Mouse (Mus musculus): ENCODE measurements around the gene Diablo. TPM values are rescaled to one million over a fixed set of nuclear protein-coding genes. Genes with fewer than 3 reads are reported as not detected.

Gene Diablo
- 54.2 TPM for polyA plus RNA-seq (2012; fragmentation: generic; extraction: Trizol)

DNA sequence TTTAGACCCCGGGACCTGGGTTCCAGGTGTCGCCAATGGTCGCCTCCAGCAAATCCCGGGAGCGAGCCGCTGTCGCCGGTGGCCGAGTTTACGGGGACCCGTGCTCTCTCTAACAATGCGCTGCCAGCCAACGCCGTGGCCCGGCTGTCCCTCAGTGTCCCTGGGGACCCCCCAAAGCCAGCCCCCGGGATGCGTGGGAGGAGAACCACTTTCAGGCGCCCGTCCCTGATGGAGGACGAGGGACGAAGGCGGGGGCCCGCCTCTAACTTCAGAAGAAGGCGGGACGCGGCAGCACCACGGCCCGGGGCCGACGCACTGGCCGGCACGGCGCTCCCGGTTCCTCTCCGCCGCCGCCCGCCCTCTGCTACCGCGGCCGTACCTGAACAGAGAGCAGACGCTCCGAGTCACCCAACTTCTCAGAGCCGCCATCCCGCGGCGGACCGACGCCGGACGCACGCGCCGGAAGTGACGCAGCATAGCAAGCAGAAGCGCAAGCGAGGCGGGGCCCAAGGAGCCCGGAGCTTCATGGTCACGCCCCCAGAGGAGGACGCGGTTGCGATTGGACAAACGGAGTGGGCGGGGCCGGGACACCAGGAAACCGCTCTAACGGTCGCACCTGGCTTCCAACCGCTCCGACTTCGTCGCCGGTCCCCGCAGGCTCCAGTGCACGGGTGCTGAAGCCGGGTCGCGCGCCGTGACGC is at the start of gene Diablo:
Gene Diablo (minus strand): TSS at position 485 of the 701 bp plus-strand sequence.
- Histone ChIP-seq H3ac (ENCODE audit: control insufficient read depth, insufficient read length) (peak within 1 kb of the TSS; percentile 75), H3K4me2 (ENCODE audit: low read depth) (peak within 1 kb of the TSS; percentile 98), H3K36me3 (ENCODE audit: control insufficient read depth, insufficient read depth) (no peaks in the 10 kb centered on the region), H3K79me2 (ENCODE audit: control insufficient read depth, insufficient read depth) (peaks cover 10% of the 10 kb centered on the region), H3K27me3 (ENCODE audit: control insufficient read depth, insufficient read depth, insufficient read length) (no peaks in the 10 kb centered on the region), H3K4me3 (peak within 1 kb of the TSS; percentile 45)
- TF ChIP-seq TCF3 (IDR thresholded peaks at IDR 0.05; ENCODE audit: insufficient read length, low read depth) = no peak
- TF ChIP-seq REST (IDR thresholded peaks at IDR 0.05; ENCODE audit: insufficient read depth, insufficient read length) = no peak
- TF ChIP-seq POLR2AphosphoS2 (IDR thresholded peaks at IDR 0.05; ENCODE audit: insufficient read length, low read depth) = peak; percentile 80
- TF ChIP-seq MYOG (IDR thresholded peaks at IDR 0.05; ENCODE audit: control insufficient read depth in 1 of 3, insufficient read depth in 1 of 3, insufficient read length in 2 of 3, low read depth in 2 of 3) = no peak
- TF ChIP-seq CEBPB (IDR thresholded peaks at IDR 0.05; ENCODE audit: insufficient read depth, poor library complexity, severe bottlenecking) = no peak
- peak in 1 of 3 experiments; percentile 57 for TF ChIP-seq MYOD1 (IDR thresholded peaks at IDR 0.05; ENCODE audit: control insufficient read depth in 1 of 3, insufficient read length in 2 of 3, low read depth in 2 of 3)
- TF ChIP-seq TCF12 (IDR thresholded peaks at IDR 0.05; ENCODE audit: insufficient read depth, poor library complexity, severe bottlenecking) = no peak
- TF ChIP-seq POLR2A (IDR thresholded peaks at IDR 0.05; ENCODE audit: insufficient read length, low read depth) = peak; percentile 94
- no peak for TF ChIP-seq E2F4 (IDR thresholded peaks at IDR 0.05; ENCODE audit: insufficient read depth)
- TF ChIP-seq MAX (IDR thresholded peaks at IDR 0.05; ENCODE audit: low read depth) = no peak
- no peak for TF ChIP-seq USF1 (IDR thresholded peaks at IDR 0.05; ENCODE audit: low read depth)
- peak; percentile 15 for TF ChIP-seq SRF (IDR thresholded peaks at IDR 0.05; ENCODE audit: control insufficient read depth, insufficient read length, low read depth)

DNA sequence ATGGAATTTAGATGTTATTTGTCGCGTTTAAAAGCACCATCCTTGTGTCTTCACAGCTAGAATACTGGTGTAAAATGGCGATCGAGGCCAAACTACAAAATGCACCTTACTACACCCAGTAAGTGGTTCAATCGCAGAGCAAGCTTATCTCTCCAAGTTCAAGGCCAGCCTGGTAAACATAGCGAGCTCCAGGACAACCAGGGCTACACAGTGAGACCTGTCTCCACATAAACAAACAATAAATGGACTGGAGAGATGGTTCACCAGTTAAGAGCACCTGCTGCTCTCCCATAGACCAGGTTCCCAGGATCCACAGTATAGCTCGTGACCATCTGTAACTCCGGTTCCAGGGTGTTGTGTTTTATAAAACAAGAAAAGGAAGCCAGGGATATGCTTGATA is 49.4 kb upstream of the Diablo start:
- peak overlapping the region; percentile 79 for H3ac ChIP-seq (ENCODE audit: control insufficient read depth, insufficient read length)
- H3K4me2 ChIP-seq (ENCODE audit: low read depth) = peak overlapping the region; percentile 65
- no peaks in the 10 kb centered on the region for H3K27me3 ChIP-seq (ENCODE audit: control insufficient read depth, insufficient read depth, insufficient read length)
- peaks cover 5% of the 10 kb centered on the region for H3K36me3 ChIP-seq (ENCODE audit: control insufficient read depth, insufficient read depth)
- TF ChIP-seq MYOG (IDR thresholded peaks at IDR 0.05; ENCODE audit: control insufficient read depth in 1 of 3, insufficient read depth in 1 of 3, insufficient read length in 2 of 3, low read depth in 2 of 3) = no peak
- TF ChIP-seq TCF12 (IDR thresholded peaks at IDR 0.05; ENCODE audit: insufficient read depth, poor library complexity, severe bottlenecking) = no peak
- no peak for TF ChIP-seq CEBPB (IDR thresholded peaks at IDR 0.05; ENCODE audit: insufficient read depth, poor library complexity, severe bottlenecking)
- no peak for TF ChIP-seq MAX (IDR thresholded peaks at IDR 0.05; ENCODE audit: low read depth)
- TF ChIP-seq E2F4 (IDR thresholded peaks at IDR 0.05; ENCODE audit: insufficient read depth) = no peak
- no peak for TF ChIP-seq REST (IDR thresholded peaks at IDR 0.05; ENCODE audit: insufficient read depth, insufficient read length)
- TF ChIP-seq USF1 (IDR thresholded peaks at IDR 0.05; ENCODE audit: low read depth) = no peak
- peaks cover 4% of the 10 kb centered on the region for H3K79me2 ChIP-seq (ENCODE audit: control insufficient read depth, insufficient read depth)
- H3K4me3 ChIP-seq = peak overlapping the region; percentile 43

DNA sequence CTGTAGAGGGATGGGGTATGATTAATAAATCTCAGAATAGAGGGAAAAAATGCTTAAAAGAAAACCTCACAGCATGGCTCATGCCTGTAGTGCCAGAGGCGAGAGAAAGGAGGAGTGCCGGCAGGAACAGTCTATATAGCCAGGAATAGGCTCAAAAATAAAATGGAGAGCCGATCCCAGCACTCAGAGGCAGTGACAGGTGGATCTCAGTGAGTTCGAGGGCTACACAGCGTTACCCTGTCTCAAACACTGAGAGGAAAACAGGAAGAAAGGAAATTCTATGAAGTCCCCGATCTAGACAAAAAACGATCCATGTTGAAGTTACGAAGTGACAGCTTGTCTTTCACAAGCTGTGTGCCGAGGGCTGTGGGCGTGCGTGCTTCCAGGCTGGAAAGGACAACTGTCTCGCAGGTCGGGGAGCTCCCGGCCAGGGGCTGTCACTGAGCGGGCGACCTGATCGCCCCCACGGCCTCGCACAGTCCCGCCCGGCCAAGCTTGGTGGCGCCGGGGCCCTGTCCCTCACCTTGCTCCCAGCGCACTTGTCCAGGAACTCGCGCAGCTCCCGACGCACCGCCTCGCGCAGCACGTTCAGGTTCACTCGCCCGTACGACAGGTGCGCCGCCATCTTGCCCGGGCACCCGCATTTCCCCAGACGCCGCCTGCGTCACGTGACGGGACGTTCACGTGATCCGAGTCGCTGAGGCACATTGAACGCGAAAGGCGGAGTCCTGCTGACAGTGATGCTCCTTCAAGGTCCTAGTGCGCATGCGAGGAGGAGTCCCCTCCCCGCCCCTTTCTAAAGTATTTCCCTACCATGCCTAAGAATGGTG is 48.6 kb upstream of the Diablo start, which contains the start of gene Vps33a:
Gene Vps33a (minus strand): TSS at position 682 of the 830 bp plus-strand sequence.
- Histone ChIP-seq H3K4me2 (ENCODE audit: low read depth) (peak within 1 kb of the TSS; percentile 94), H3K79me2 (ENCODE audit: control insufficient read depth, insufficient read depth) (peaks cover 4% of the 10 kb centered on the region), H3K27me3 (ENCODE audit: control insufficient read depth, insufficient read depth, insufficient read length) (no peaks in the 10 kb centered on the region), H3K4me3 (peak within 1 kb of the TSS; percentile 43), H3K36me3 (ENCODE audit: control insufficient read depth, insufficient read depth) (peaks cover 4% of the 10 kb centered on the region), H3ac (ENCODE audit: control insufficient read depth, insufficient read length) (peak within 1 kb of the TSS; percentile 79)
- TF ChIP-seq SRF (IDR thresholded peaks at IDR 0.05; ENCODE audit: control insufficient read depth, insufficient read length, low read depth) (no peak), TCF12 (IDR thresholded peaks at IDR 0.05; ENCODE audit: insufficient read depth, poor library complexity, severe bottlenecking) (no peak), CEBPB (IDR thresholded peaks at IDR 0.05; ENCODE audit: insufficient read depth, poor library complexity, severe bottlenecking) (no peak), REST (IDR thresholded peaks at IDR 0.05; ENCODE audit: insufficient read depth, insufficient read length) (peak; percentile 52), POLR2AphosphoS2 (IDR thresholded peaks at IDR 0.05; ENCODE audit: insufficient read length, low read depth) (peak; percentile 92), MYOG (IDR thresholded peaks at IDR 0.05; ENCODE audit: control insufficient read depth in 1 of 3, insufficient read depth in 1 of 3, insufficient read length in 2 of 3, low read depth in 2 of 3) (peak in 2 of 3 experiments; percentile 84 to 94), TCF3 (IDR thresholded peaks at IDR 0.05; ENCODE audit: insufficient read length, low read depth) (no peak), E2F4 (IDR thresholded peaks at IDR 0.05; ENCODE audit: insufficient read depth) (no peak), POLR2A (IDR thresholded peaks at IDR 0.05; ENCODE audit: insufficient read length, low read depth) (peak; percentile 98), MAX (IDR thresholded peaks at IDR 0.05; ENCODE audit: low read depth) (no peak), MYOD1 (IDR thresholded peaks at IDR 0.05; ENCODE audit: control insufficient read depth in 1 of 3, insufficient read length in 2 of 3, low read depth in 2 of 3) (peak in 2 of 3 experiments; percentile 90 to 92), USF1 (IDR thresholded peaks at IDR 0.05; ENCODE audit: low read depth) (peak; percentile 100)

DNA sequence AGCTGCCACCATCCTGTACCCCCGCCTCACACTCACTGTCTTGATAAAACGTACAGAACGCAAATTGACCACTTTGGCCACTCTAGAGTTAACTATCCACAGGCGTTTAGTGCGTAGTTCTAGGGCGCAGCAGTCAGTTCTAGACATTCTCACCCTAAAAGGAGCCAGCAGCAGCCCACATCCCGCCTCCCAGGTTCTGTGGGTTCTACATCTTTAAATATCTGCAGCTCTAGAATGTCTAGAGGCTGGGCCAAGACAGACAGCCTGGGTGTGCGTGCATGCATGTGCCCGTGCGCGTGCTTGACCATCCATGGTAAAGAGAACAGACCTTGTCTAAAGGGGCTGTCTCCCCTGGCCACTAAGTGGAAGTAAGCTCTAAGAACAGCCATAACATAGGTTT is 37.2 kb upstream of the Diablo start:
- Histone ChIP-seq H3K36me3 (ENCODE audit: control insufficient read depth, insufficient read depth) (peaks cover 13% of the 10 kb centered on the region), H3ac (ENCODE audit: control insufficient read depth, insufficient read length) (no peak overlapping the region), H3K4me3 (no peak overlapping the region), H3K27me3 (ENCODE audit: control insufficient read depth, insufficient read depth, insufficient read length) (no peaks in the 10 kb centered on the region), H3K4me2 (ENCODE audit: low read depth) (no peak overlapping the region), H3K79me2 (ENCODE audit: control insufficient read depth, insufficient read depth) (no peaks in the 10 kb centered on the region)
- no peak for TF ChIP-seq CEBPB (IDR thresholded peaks at IDR 0.05; ENCODE audit: insufficient read depth, poor library complexity, severe bottlenecking)

Measured in myocyte (in vitro differentiated cells).